Comparison of ENCODE assay signal across 23 mouse cellular contexts in genomic region chr8:88675372-88676165, GRCm38 (mm10). TPM values are rescaled to one million over a fixed set of nuclear protein-coding genes. Genes with fewer than 3 reads are reported as not detected.
A peak's percentile ranks its signal among the peaks of the same experiment; 100 is the strongest.
DNase-seq lines count a peak whose midpoint lies in the region; ATAC-seq lines count a peak whose summit lies in the region.
"Had no signal": no experiment of that assay in that cellular context is flagged by ENCODE, and none has a peak within 500 bp of the region (broad histone marks: within the 10 kb centered on the region; RNA-seq: fewer than 3 reads in every experiment).

No protein-coding gene starts in this region.

- DNase-seq in frontal cortex, postnatal 10 days (ENCODE audit: low spot score in 2 of 2) = no peak
- no peak for DNase-seq in embryo, embryonic 11 days
- DNase-seq in hindbrain, embryonic 10.5 days (ENCODE audit: low spot score) = no peak
- DNase-seq: adrenal gland, adult 2 months; adrenal gland, postnatal 10 days; adrenal gland, postnatal 25 days; B cell, adult 2 months; cerebellum, adult 11-12 months; cerebellum, adult 2 months; cerebellum, adult 9-10 months; cerebellum, postnatal 10 days; cerebellum, postnatal 25 days had no signal

- 92% methylated on average over 12 of the region's 12 CpGs for WGBS in hindbrain, embryonic 10.5 days

- ATAC-seq in frontal cortex, adult (ENCODE audit: low TSS enrichment) = peak; percentile 72
- ATAC-seq in granulocyte monocyte progenitor cell, adult 5-6 weeks (replicated peaks; ENCODE audit: poor library complexity, severe bottlenecking) = peak; percentile 72
- ATAC-seq in megakaryocyte progenitor cell, adult 5-6 weeks (replicated peaks; ENCODE audit: poor library complexity) = peak; percentile 26; the same call in 1 of the 2 replicates
- ATAC-seq: CD4-positive, CD25-positive, alpha-beta regulatory T cell, adult 4 months; forebrain, embryonic 14.5 days; forebrain, embryonic 16.5 days had no signal

- H3K4me1 ChIP-seq in hindbrain, embryonic 10.5 days (replicated peaks) = peaks cover 4% of the 10 kb centered on the region
- H3K4me1 ChIP-seq: forebrain, embryonic 10.5 days; forebrain, embryonic 12.5 days had no signal

- no peak overlapping the region for H3K27ac ChIP-seq in hindbrain, embryonic 10.5 days
- H3K27ac ChIP-seq: embryonic facial prominence, embryonic 13.5 days; embryonic facial prominence, embryonic 15.5 days; forebrain, embryonic 10.5 days; forebrain, embryonic 12.5 days had no signal

- no peaks in the 10 kb centered on the region for H3K36me3 ChIP-seq in hindbrain, embryonic 10.5 days
- H3K36me3 ChIP-seq: embryonic facial prominence, embryonic 13.5 days; embryonic facial prominence, embryonic 15.5 days; forebrain, embryonic 10.5 days; forebrain, embryonic 12.5 days had no signal

- no peak overlapping the region for H3K4me3 ChIP-seq in hindbrain, embryonic 10.5 days
- H3K4me3 ChIP-seq: embryonic facial prominence, embryonic 13.5 days; embryonic facial prominence, embryonic 15.5 days; erythroblast, embryonic 14.5 days; forebrain, embryonic 10.5 days; forebrain, embryonic 12.5 days had no signal

- no peaks in the 10 kb centered on the region for H3K27me3 ChIP-seq in hindbrain, embryonic 10.5 days (ENCODE audit: insufficient read depth, poor library complexity, severe bottlenecking)
- H3K27me3 ChIP-seq: embryonic facial prominence, embryonic 13.5 days; embryonic facial prominence, embryonic 15.5 days; forebrain, embryonic 12.5 days had no signal

- H3K9me3 ChIP-seq in hindbrain, embryonic 10.5 days = no peaks in the 10 kb centered on the region
- H3K9me3 ChIP-seq: embryonic facial prominence, embryonic 13.5 days; embryonic facial prominence, embryonic 15.5 days; forebrain, embryonic 10.5 days; forebrain, embryonic 12.5 days had no signal

RNA-seq across cellular contexts. Expression of gene Cyld, which starts 21.3 kb away (rescaled TPM):
- 26.9 and 30.2 TPM in 2 replicates for total RNA-seq in granulocyte monocyte progenitor cell, adult 5-6 weeks (2014; fragmentation: Nextera tagmentation)
- 31.1 and 35.8 TPM in 2 replicates for total RNA-seq in granulocyte monocyte progenitor cell, adult 5-6 weeks (2017)
- 26.3 and 29.2 TPM in 2 replicates for total RNA-seq in megakaryocyte progenitor cell, adult 5-6 weeks (2015)
- total RNA-seq in megakaryocyte progenitor cell, adult 5-6 weeks (2017) = 29.9 and 41.3 TPM in 2 replicates
- polyA plus RNA-seq in hindbrain, embryonic 10.5 days (2016; fragmentation: Nextera tagmentation; extraction: Ambion mirVana) = 9.8 and 10.8 TPM in 2 replicates

RNA-seq across cellular contexts. Expression of gene Nod2, which starts 28.5 kb away (rescaled TPM):
- total RNA-seq in granulocyte monocyte progenitor cell, adult 5-6 weeks (2014; fragmentation: Nextera tagmentation) = 0.26 TPM in 1 of 2 replicates, not detected in the other
- 0.47 and 1.1 TPM in 2 replicates for total RNA-seq in granulocyte monocyte progenitor cell, adult 5-6 weeks (2017)
- total RNA-seq in megakaryocyte progenitor cell, adult 5-6 weeks (2015) = 0.05 and 0.52 TPM in 2 replicates
- total RNA-seq in megakaryocyte progenitor cell, adult 5-6 weeks (2017) = 0.17 and 0.34 TPM in 2 replicates
- polyA plus RNA-seq in hindbrain, embryonic 10.5 days (2016; fragmentation: Nextera tagmentation; extraction: Ambion mirVana) = 0.15 and 0.17 TPM in 2 replicates
- polyA plus RNA-seq: erythroblast, embryonic 14.5 days had no signal

RNA-seq across cellular contexts. Expression of gene Snx20, which starts 39.6 kb away (rescaled TPM):
- 17.6 and 25.0 TPM in 2 replicates for total RNA-seq in granulocyte monocyte progenitor cell, adult 5-6 weeks (2014; fragmentation: Nextera tagmentation)
- 9.9 and 10.9 TPM in 2 replicates for total RNA-seq in granulocyte monocyte progenitor cell, adult 5-6 weeks (2017)
- 14.2 and 17.2 TPM in 2 replicates for total RNA-seq in megakaryocyte progenitor cell, adult 5-6 weeks (2015)
- total RNA-seq in megakaryocyte progenitor cell, adult 5-6 weeks (2017) = 12.5 and 18.7 TPM in 2 replicates
- 1.1 and 1.3 TPM in 2 replicates for polyA plus RNA-seq in hindbrain, embryonic 10.5 days (2016; fragmentation: Nextera tagmentation; extraction: Ambion mirVana)
